Mouse (Mus musculus) spleen, postnatal 14 days (tissue): ENCODE measurements around the gene Trpc3.
"Not testable (repeated sequence)": the region's sequence is repeated elsewhere in the genome, so short reads cannot be mapped to it uniquely, and the experiment has no call there.

Experiments
- DNase-seq, 2 experiments: peaks; one replicate each; pipeline ENCODE4 v3.0.0; 2021 to 2022; ENCODE audit warnings: low spot score in 2 of 2

Trpc3 gene

DNA sequence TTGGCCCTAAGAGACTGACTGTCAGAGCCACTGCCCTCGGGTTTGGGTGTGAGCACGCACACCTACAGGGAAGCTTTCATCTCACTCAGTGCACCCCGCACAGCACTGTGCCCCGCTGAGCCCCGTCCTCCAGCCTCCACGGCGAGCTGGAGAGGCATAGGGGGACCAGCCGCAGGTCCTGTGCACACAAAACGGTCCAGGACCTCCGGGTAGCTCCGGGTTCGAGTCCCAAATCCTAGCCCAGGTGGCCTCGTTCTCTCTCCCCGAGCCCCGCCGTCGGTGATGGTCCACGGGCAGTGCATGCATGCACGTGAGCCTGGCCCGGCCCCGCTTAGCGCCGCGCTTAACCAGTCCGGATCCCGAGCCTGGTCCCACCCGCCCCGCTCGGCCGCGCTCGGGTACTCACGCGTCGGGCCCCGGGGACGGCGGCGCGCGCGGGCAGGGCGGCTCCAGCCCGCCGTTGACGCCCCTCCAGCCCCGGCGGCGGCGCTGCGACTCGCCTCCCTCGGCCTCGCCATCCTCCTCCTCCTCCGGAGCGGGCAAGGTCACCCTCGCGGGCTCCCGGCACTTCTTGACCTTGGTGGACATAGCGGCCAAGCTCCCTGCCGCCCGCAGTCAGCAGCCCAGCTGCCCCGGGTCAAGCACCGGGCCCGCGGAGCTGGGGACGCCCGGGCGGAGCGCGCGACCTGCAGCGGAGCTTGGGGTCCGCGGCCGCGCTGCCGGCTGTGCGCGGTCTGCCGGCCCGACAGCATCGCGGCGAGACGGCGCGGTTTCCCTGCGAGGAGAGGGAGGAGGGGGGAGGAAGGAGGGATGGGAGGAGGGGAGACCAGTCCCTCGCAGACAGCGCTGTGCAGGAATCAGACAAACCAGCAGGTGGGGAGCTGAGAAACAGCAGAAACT, at the start of gene Trpc3:
Trpc3 (minus strand) TSS at position 776 of the 900 bp plus-strand sequence.
- no peak for DNase-seq

- no peak for DNase-seq
Measured at GRCm38 (mm10) chr3:36738071-36738470, 48.1 kb upstream of the Trpc3 start.

- DNase-seq = no peak
Measured at GRCm38 (mm10) chr3:36733075-36733474, 43.1 kb upstream of the Trpc3 start.

DNA sequence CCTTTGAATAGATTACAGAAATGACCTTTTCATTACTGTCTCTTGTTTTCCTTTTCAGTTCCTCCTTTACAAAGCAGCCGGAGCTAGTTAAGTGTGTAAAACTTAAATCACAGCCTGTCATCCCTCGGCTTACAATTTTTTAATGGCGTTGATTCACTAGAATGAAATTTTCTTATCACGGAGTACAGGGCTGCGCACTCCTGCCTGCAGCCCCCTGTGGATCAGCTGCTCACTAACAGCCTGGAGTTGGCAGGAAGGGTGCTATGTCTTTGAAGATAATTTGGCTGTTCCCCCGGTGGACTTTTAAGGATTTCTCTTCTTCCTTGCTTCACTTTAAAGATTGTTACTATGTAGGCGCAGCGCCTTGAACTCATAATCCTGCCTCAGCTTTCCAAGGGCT, 36.6 kb upstream of the Trpc3 start:
- DNase-seq = no peak

GRCm38 (mm10) chr3:36721850-36722249, 31.9 kb upstream of the Trpc3 start:
- DNase-seq = no peak

GRCm38 (mm10) chr3:36709521-36709920, 19.6 kb upstream of the Trpc3 start:
- no peak for DNase-seq

DNA sequence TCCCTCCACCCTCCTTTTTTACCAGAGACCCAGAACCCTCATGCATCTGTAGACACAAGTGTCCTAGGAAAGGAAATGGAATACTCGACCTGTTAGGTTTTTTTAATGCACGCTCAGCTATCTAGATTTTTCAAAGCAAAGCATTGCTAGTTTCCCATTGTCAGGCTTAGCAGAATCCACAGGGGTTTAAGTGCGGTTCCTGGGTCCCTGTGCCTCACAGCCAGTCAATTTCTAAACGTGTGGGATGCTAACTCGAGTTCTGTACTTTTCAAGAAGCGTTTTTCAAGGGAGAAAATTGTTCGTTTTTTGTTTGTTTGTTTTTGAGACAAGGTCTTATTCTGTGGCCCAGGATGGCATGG, 304 bp upstream of the Trpc3 start:
- no peak for DNase-seq

DNA sequence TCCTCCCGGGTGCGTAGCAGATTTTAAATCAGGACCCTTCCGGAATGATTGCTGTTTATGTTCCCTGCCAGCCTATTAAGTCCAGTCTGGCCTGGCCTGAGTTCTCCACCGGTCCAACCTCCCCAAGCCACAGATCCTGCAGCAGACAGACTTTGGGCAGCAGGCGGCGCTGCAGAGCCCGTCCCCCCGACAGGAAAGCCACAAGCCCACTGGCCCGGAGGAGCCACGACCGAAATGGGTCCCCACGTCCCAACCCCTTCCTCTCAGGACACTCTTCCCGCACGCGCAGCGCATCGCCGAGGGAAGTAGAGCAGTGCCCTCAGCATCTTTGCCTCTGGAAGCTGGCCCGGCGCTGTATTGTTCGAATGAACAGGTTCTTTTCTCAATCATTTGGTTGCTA, 1.1 kb downstream of the Trpc3 start:
- DNase-seq = peak; percentile 15 to 27

DNA sequence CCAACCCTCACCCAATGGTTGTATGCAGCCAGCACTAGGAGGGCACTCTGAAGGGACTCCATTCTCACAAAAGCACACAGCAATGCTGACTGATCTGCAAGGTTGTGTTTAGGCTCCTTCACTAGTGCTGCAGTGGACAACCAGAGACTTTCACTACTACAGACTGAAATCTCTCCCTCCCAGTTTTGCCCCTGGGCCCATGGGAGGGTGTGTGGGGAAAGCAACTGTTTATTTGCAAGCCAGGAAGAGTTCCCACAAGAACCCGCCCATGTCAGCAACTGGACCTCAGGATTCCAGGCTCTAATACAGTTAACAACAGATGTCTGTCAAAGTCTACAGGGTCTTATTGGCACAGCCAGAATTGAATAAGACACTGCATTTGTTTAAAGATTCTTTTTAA, 14.1 kb downstream of the Trpc3 start:
- DNase-seq = no peak

DNA sequence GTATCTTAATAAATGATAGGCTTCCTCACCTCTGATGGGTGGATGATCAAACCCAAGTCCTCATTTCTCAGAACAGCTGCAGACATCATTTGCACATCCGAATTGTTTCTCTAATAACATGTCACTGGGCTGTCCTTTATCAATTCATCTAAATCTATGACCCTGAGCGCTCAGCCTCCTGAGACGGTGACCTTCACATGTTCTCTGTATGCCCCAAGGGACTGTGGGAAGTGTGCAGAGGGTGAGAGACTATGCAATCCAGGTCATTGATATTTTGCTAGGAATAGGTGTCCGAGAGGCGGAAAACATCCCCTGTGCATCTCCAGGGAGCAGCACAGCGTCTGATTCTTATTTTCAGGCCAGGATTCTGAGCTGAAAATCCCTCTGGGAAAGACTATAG, 22.2 kb downstream of the Trpc3 start:
- no peak for DNase-seq

DNA sequence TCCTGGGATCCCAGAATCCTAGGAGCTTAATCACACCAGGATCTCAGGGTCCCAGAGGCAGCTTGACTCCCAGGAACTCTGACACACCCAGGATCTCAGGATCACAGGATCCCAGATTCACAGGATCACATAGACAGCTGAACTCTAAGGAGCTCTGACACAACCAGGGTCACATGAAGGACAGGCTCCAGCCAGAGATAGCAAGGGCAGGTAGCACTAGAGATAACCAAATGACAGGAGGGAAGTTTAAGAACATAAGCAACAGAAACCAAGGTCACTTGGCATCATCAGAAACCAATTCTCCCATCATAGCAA, 44.8 kb downstream of the Trpc3 start:
- not testable (repeated sequence) for DNase-seq

- no peak for DNase-seq
Measured at GRCm38 (mm10) chr3:36644554-36645244, 45.3 kb downstream of the Trpc3 start.

DNA sequence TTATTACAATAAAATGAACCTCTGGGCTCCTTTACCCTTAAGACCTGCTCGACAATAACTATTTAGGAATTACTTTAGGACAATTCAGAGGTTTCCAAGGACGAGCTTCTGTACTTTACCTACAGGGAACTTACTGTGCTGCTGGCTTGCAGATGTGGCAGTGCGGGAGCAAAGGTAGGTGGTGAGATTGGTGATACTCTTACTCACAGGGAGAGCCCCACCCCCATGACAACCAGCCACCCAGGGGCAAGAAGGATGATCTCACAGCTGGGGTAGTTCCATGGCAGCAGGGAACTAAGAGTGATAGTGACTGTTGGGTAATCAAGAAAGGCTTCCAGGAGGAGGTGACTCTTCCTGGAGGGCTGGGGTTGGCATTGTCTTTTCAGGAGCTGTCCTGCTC, 46.6 kb downstream of the Trpc3 start:
- no peak for DNase-seq

- no peak for DNase-seq
Measured at GRCm38 (mm10) chr3:36642736-36643135, 47.2 kb downstream of the Trpc3 start.

DNA sequence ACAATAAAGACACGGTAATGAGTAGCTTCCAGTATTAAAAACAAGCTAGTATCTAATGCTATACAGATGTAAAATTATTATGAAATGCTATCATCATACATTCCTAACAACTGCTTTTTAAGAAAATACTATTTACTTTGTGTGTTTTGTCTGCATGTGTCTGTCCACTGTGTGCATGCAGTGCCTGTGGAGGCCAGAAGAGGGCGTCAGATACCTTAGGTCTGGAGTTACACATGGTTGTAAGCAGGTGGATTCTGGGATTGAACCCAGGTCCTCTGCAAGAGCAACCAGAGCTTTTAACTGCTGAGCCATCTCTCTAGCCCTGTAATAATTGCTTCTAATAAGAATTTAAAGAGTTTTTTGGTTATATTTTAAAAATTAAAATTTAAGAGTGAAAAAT, 49.2 kb downstream of the Trpc3 start:
- DNase-seq = no peak

GRCm38 (mm10) chr3:36635449-36635848, 54.5 kb downstream of the Trpc3 start:
- DNase-seq = no peak

DNA sequence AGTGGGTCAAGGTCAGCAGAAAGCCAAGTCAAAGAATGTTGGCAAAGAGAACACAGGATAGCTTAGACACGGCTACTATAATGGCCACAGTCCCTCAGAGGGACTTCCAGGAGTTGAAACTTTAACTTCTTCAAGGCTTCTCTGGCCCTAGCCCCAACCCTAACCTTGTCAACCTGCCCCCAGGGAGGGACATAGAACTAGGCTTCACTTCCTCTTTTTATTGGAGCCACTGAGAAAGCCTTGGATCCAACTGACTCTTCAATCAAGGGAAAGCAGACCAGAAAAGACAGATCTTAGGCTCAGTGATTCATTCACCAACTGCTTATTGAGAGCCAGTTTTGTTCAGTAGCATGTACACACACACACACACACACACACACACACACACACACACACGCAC, 63.2 kb downstream of the Trpc3 start:
- DNase-seq = no peak

DNA sequence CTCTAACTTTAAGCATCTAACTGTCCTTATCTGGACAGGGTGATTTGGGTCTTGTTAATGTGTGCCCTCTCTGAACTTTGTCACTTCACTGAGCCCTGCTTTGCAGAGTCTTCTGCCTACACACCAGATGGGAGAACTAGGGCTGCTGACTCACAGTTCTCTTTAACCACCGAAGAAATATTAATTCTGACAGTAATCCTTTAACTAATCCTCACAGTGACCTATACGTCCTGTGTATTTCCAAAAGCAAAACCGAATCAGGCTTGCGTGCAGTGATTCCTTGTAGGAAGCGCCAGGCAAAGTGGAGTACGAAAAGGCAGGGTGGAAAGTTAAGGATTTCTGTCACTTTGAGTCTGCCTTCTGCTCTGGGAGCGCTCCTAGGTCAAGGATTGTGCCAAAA, 71.8 kb downstream of the Trpc3 start:
- no peak for DNase-seq

GRCm38 (mm10) chr3:36613908-36614255, 76.1 kb downstream of the Trpc3 start:
- DNase-seq = no peak

- DNase-seq = peak; percentile 54 to 67
Measured at GRCm38 (mm10) chr3:36613202-36613907, 76.6 kb downstream of the Trpc3 start, which contains the start of gene Bbs7. Gene Bbs7 (minus strand): TSS chr3:36613477.

- no peak for DNase-seq
Measured at GRCm38 (mm10) chr3:36612687-36613086, 77.3 kb downstream of the Trpc3 start.

GRCm38 (mm10) chr3:36605894-36606783, 83.8 kb downstream of the Trpc3 start:
- no peak for DNase-seq
